Mouse (Mus musculus): ENCODE results near the gene Mapk1.

The Mapk1 gene

GRCm38 (mm10) chr16:17015853-17016230, 32.7 kb downstream of the Mapk1 start:
- DNase-seq (ENCODE audit: low spot score in 2 of 2), result no peak

- no peak for DNase-seq (ENCODE audit: low spot score in 2 of 2)
These were observed 34.9 kb downstream of the Mapk1 start for GRCm38 (mm10) chr16:17018071-17018470.

DNA sequence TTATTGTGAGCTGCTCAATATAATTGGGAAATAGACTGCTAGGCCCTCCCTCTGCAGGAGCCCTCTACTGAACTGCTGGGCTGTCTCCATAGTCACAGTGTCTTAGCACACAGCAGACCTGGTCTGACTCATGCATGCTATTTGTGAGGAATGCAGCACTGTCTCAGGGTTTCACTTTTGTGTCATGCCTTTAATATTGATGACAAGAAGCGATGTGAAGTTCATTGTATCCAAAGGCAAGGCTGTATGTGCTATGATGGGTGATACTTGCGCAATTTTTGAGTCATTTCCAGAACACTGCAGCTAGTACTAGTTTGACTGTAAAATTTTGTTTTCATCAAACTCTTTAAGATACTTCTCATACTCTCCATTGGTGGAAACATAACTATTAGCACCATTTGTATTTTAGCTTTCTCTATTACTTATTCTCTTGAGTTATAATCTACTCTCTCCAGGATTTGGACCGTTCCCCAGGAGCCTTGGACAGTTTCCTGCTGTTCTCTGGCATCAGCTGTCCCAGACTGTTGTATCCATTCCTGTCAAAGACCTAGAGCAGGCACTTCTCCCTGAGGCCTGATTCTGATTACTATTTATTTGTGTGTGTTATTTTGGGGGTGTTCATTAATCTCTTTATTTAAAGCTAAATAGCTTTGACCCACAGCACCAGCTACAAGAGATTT, 41.4 kb downstream of the Mapk1 start:
- DNase-seq (ENCODE audit: low spot score in 2 of 2), result no peak

DNA sequence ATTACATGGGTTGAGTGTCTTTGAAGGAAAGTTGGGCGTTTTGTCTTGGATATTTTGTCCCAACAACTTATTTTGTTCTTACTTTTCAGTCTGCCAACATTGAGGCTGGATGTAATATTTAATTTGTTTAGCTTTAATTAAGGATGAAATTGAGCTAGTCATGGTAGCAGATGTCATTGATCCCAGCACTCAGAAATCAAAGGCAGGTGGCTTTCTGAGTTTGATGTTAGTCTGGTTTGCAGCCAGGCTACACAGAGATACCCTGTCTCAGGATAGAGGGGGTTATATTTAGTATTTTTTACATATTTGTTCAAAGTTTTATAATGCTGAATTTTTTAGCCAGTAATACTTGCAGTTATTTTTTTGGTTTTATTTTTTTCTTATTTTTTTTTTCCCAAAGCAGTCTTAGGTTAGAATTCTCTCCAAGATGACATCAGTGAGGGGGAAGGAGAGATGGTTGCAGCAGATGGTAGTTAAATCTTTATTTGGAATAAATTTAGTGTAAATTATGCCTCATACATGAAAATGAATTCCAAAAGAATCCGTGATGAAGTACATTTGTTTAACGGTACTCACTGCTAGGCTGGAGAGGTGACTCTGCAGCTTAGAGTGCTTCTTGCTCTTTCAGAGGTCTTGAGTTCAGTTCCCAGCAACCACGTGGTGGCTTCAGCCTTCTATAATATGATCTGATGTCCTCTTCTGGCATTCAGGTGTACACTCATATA, 47.0 kb downstream of the Mapk1 start:
- no peak for DNase-seq (ENCODE audit: low spot score in 2 of 2)

- DNase-seq (ENCODE audit: low spot score in 2 of 2), result no peak
These were observed 50.6 kb downstream of the Mapk1 start for GRCm38 (mm10) chr16:17033754-17034153.

GRCm38 (mm10) chr16:17040716-17041115, 57.5 kb downstream of the Mapk1 start:
- no peak for DNase-seq (ENCODE audit: low spot score in 2 of 2)

GRCm38 (mm10) chr16:17041417-17041816, 58.2 kb downstream of the Mapk1 start:
- no peak for DNase-seq (ENCODE audit: low spot score in 2 of 2)

- DNase-seq (ENCODE audit: low spot score in 2 of 2), result no peak
These were observed 61.1 kb downstream of the Mapk1 start for GRCm38 (mm10) chr16:17044320-17044719.

- DNase-seq (ENCODE audit: low spot score in 2 of 2), result no peak
These were observed 62.1 kb downstream of the Mapk1 start for GRCm38 (mm10) chr16:17045287-17045686.

GRCm38 (mm10) chr16:17049886-17050285, 66.7 kb downstream of the Mapk1 start:
- no peak for DNase-seq (ENCODE audit: low spot score in 2 of 2)

- no peak for DNase-seq (ENCODE audit: low spot score in 2 of 2)
These were observed 68.9 kb downstream of the Mapk1 start for GRCm38 (mm10) chr16:17052087-17052486.

- no peak for DNase-seq (ENCODE audit: low spot score in 2 of 2)
These were observed 70.7 kb downstream of the Mapk1 start for GRCm38 (mm10) chr16:17053903-17054302.

- DNase-seq (ENCODE audit: low spot score in 2 of 2), result no peak
These were observed 72.4 kb downstream of the Mapk1 start for GRCm38 (mm10) chr16:17055584-17055983.

DNA sequence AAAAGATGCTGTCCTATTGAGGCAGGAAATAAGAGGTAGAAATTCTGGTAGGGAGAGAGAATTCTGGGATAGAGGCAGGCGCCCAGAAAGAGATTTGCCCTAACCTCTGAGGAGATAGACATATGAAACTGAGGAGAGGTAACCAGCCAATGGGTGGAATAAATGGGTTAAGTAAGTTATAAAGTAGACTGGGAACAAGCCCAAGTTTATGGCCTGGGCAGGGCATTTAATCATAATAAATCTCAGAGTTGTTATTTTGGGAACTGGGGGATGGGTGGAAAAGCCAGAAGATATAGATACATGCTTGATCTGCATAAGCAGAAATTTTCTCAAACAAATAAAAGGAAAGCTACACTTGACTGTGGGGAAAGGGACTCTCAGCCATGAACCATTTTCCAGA, 79.2 kb downstream of the Mapk1 start:
- no peak for DNase-seq (ENCODE audit: low spot score in 2 of 2)

- no peak for DNase-seq (ENCODE audit: low spot score in 2 of 2)
These were observed 84.4 kb downstream of the Mapk1 start for GRCm38 (mm10) chr16:17067552-17067951.

DNA sequence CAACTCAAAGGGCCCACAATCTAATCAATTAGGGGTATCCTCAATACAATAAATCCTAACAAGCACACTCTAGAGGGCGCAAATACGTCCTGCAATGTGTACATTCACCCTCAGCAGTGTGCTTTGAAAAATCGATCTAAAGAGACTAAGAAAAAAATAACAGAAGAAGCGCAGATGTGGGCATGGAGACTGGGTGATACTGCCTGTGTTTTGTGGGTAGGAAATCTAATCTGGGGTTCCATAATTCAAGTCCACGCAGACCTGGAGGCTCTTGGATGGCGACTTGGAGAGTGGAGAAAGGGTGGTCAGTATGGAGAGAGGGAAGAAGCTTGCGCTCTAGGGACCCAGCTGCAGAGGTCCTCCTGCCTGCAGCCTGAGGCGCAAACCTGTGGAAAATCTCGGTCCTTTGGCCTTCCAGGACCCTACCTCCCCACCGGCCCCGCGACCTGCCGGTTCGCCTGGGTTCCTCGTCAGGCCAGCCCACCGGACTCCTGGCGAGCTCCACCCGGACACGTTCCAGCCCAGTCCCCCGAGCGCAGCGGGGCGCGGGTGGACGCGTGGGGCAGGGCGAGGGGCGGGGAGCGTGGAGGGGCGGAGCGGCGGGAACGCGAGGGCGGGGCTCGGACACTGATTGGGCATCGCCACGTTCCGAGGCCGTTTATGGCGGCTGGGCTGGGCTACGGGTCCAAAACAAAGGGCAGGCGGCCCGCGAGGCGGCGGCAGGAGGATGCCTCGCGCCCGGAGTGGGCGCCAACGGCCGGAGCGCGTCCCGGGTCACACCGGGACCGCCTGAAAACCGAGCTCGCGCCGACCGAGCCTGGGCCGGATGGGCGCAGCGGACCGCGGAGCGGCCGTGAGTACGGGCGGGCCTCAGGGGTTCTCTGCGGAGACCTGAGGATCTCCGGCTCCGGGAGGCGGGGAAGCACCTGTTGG, 86.6 kb downstream of the Mapk1 start, which contains the start of gene Ypel1:
Ypel1 (plus strand) TSS at position 186 of the 933 bp plus-strand sequence.
- peak; percentile 85 to 89 for DNase-seq (ENCODE audit: low spot score in 2 of 2)

DNA sequence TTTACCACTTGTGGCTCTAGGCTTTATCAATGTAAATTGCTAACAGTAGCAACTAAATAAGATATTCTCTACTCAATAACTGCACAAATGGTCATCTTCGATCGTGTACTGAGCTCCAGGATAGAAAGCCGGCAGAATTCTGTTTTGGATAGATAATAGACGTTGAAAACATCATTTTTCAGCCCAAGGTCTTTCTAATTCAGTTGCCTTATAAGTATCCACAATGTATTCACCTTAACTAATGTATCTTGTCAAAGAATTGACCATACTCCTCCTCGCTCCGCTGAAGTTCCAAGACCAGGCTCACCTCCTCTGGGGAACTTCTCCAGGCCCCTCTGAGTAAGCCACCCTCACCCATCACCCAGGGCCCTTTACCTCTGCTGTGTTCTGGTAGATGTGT, 87.5 kb downstream of the Mapk1 start:
- no peak for DNase-seq (ENCODE audit: low spot score in 2 of 2)

DNA sequence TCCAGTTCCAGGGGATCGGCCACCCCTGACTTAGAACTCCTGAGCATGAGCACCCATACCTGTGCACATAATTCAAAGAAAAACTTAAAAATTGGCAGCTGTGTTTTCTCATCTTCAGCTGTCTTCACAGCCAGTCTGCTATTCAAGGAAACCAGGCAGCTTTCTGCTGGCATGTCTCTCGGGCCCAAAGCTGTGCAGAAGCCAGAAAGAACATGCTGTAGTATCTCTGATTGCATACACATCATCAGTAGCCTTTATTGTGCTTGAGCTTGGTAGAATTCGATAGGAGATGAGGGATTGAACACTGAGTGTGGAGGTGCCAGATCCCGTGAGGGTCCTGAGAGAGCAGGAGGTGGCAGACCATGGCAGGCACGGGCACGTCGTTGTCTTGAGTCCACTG, 89.8 kb downstream of the Mapk1 start:
- no peak for DNase-seq (ENCODE audit: low spot score in 2 of 2)

DNA sequence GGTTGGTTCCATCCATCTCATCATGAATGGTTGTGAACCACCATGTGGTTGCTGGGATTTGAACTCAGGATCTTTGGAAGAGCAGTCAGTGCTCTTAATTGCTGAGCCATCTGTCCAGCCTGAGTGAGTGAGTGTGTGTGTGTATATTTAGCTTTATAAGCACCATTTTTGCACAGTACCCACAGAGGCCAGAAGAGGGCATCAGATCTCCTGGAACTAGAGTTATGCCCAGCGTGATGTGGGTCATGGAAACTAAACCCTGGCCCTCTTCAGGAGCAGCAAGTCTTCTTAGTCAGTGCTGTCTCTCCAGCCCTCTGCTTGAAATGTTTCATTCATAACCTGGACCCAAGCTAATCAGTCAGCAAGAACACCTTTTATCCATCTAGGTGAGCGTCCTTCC, 93.1 kb downstream of the Mapk1 start:
- no peak for DNase-seq (ENCODE audit: low spot score in 2 of 2)

GRCm38 (mm10) chr16:17076869-17077268, 93.7 kb downstream of the Mapk1 start:
- no peak for DNase-seq (ENCODE audit: low spot score in 2 of 2)

GRCm38 (mm10) chr16:17078101-17078500, 94.9 kb downstream of the Mapk1 start:
- no peak for DNase-seq (ENCODE audit: low spot score in 2 of 2)

- no peak for DNase-seq (ENCODE audit: low spot score in 2 of 2)
These were observed 99.1 kb downstream of the Mapk1 start for GRCm38 (mm10) chr16:17082121-17082792.

Data from urinary bladder, postnatal 4 days (tissue).